Mouse (Mus musculus) embryo, embryonic 10 days (tissue): ENCODE data around the gene Aif1l.
"Not testable (repeated sequence)": the region's sequence is repeated elsewhere in the genome, so short reads cannot be mapped to it uniquely, and the experiment has no call there.

ENCODE experiments used
- DNase-seq: peaks from one replicate; pipeline ENCODE4 v3.0.0-alpha.2; 2015; ENCODE audit warnings: low spot score

The Aif1l gene

DNA sequence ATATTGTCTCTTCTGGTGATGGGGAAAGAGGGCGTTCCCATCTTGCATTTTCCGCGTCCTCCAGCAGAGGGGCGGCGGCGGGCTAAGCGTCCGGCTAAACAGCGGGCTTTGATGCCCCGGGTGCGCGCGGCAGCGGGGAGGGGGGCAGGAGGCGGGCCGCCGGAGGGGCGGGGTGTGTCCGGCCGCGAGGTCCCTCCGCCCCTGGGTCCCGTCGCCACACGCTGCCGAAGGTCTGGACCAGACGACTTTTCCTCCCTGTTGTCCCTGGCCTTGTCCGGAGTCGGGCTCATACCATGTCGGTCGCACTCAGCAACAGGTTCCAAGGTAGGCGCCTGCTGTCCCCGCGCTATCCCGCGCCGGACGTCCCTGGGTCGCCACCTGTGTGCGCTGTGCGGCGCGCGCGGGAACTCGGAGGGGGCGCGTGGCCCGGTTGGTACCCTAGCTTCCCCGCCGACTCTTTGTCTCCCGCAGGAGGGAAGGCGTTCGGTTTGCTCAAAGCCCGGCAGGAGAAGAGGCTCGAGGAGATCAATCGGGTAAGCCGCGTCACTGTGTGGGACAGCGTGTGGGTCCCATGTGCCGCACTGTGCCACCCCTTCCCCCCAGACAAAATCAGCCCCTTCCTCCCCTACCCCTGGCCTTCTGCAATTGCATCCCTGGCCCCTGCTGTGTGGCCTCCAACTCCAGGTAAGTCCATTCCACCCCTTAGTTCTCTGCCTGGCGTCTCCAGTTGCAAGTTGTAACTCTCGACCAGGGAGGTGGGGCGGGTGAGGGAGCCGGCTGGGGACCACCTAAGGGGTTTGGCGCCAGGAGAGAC, at the start of gene Aif1l:
Gene Aif1l (plus strand): TSS at position 82 of the 814 bp plus-strand sequence.
- peak; percentile 90 for DNase-seq

GRCm38 (mm10) chr2:31900932-31901331, 49.0 kb upstream of the Aif1l start:
- DNase-seq, result no peak

GRCm38 (mm10) chr2:31901659-31902362, 48.1 kb upstream of the Aif1l start:
- DNase-seq, result no peak

DNA sequence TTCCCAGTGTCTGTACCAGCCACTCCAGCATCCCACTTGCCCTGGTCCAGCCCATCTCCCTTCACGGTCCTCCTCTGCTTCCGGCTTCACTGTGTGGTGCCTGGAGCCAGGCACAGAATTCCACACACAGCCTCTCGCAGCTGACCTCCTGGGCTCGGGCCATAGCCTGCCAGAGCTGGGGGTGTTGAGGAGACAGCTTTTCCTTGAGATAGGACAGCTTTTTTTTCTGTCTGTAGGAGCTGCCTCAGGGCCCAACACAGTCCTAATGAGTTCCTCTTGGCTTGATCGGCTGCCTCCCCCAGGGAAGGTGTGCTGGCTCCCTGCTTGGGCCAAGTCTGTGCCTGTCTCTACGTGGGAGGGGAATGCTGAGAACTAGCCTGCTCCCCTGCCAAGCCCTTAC, 45.9 kb upstream of the Aif1l start:
- peak; percentile 45 for DNase-seq

- DNase-seq, result peak; percentile 75
Measured at GRCm38 (mm10) chr2:31904622-31905021, 45.3 kb upstream of the Aif1l start.

- DNase-seq, result no peak
Measured at GRCm38 (mm10) chr2:31905682-31906081, 44.3 kb upstream of the Aif1l start.

DNA sequence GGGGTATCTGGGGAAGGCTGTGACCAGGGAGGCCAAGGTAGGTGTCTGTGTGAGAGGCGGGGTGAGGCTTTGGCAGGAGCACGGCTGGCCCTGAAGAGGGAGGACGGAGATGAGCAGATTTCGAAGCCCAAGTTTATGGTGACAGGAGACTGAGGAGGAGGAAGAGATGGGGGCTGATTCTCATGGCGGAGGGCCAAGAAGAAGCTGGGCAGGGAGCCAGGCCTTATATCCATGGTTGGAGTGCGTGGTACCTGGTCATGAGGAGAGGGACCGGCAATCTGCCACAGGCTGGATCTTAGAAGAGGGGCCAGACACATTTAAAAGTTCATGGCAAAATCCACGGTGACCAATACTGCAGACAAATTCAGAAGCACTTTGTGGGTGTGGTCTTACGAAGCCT, 43.5 kb upstream of the Aif1l start:
- no peak for DNase-seq

DNA sequence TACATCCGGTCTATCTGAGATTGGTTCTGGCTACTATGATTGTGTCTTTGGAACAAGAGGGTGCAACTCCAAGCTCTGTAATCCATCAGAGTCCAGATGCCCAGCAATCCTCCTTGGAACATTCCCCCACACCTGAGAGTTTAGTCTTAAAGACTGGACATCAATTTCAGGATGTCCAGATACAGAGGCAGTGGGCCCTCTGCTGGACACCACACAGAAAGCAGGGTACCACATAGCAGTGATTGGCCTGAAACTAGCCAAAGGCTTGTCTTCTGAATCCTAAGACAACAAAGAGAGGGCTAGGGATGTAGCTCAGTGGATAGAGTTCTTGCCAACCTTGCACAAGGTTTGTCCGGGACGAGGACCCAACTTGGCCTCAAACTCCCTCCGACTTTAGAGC, 37.4 kb upstream of the Aif1l start:
- DNase-seq, result peak; percentile 68

DNA sequence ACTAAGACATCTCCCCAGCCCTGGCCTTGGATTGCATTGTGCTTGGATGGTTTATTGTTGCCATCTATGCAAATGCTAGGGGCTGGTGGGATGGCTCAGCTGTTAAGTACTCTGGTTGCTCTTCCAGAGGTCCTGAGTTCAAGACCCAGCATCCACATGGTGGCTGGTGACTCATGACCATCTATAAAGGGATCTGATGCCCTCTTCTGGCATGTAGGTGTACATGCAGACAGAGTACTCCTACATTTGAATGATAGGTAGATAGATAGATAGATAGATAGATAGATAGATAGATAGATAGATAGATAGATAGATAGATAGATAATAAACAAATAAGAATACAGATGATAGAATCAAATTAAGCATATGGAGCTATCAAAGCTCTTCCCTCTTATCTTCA, 35.7 kb upstream of the Aif1l start:
- not testable (repeated sequence) for DNase-seq

GRCm38 (mm10) chr2:31915112-31915511, 34.8 kb upstream of the Aif1l start:
- DNase-seq, result peak; percentile 93

DNA sequence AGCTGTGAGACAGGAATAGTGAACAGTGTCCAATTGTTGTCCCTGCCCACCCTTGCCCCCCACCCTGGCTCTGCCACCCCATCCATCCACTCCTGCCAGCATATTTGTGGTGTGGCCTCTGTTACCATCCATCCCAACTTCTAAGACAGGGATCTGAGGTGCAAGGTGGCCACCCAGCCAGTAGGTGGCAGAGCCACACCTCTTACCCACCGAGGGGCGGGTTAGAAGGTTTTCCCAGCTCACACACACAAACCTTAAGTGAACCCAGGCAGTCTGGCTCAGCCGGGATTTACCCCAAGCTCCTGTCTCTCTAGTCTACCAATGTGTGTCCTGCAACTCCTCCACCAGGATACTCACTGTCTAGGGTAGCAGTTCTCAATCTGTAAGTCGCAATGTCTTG, 32.3 kb upstream of the Aif1l start:
- DNase-seq, result peak; percentile 70

- DNase-seq, result no peak
Measured at GRCm38 (mm10) chr2:31923645-31924044, 26.3 kb upstream of the Aif1l start.

- DNase-seq, result peak; percentile 21
Measured at GRCm38 (mm10) chr2:31924811-31925210, 25.1 kb upstream of the Aif1l start.

DNA sequence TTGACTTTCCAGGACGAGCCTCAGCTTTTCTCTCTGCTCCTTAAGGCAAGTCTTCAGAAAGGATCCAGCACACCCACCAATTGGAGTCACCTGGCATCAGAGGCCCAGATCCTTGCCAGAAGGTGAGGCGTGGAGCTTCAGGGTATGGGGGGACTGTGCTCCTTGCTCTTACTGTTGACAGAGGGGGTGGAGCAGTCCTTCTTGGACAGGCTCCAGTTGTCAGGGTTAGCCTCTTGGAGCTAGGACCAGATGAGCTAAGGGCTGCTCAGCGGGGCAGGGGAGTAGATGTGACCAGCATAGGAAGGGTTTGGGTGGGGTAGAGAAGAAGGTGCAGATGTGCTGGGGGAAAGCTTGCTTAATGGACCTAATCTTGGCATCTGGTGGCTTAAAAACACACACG, 24.0 kb upstream of the Aif1l start:
- no peak for DNase-seq

DNA sequence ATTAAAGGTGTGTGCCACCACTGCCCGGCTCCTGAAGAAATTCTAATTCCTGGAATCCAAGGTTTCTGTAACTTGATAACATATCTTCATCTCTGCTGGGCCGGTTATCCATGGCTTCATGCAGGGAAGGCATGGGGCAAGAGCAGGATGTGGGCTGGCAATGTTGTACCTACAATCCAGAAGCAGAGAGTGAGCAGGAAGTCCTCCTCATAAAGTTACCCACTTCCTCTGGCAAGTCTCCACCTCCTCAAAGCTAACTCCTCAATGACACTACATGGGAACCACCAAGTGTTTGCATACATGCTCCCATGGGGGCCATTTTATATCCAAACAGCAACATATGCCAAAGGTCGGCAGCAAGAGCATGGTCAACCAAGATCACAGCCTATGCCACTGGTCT, 20.3 kb upstream of the Aif1l start:
- no peak for DNase-seq

- DNase-seq, result no peak
Measured at GRCm38 (mm10) chr2:31934551-31934950, 15.4 kb upstream of the Aif1l start.

- DNase-seq, result peak; percentile 23
Measured at GRCm38 (mm10) chr2:31935054-31935453, 14.9 kb upstream of the Aif1l start.

DNA sequence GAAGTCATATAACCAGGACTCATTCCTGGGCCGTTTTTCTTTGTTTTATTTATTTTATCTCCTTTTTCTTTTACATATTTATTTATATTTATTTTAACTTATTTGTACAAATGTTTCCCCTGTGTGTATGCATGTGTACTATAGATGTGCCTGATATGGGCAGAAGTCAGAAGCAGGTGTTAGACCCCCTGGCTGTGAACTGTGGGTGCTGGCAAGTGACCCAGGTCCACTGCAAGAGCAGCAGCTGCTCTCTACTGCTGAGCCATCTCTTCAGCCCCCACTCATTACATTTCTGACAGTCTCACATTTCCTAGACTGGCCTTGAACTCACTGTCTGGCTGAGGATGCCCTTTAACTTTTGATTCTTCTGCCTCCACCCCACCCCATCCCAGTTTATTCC, 11.6 kb upstream of the Aif1l start:
- no peak for DNase-seq

GRCm38 (mm10) chr2:31943011-31943410, 6.9 kb upstream of the Aif1l start:
- DNase-seq, result no peak

GRCm38 (mm10) chr2:31945580-31945979, 4.4 kb upstream of the Aif1l start:
- DNase-seq, result no peak

DNA sequence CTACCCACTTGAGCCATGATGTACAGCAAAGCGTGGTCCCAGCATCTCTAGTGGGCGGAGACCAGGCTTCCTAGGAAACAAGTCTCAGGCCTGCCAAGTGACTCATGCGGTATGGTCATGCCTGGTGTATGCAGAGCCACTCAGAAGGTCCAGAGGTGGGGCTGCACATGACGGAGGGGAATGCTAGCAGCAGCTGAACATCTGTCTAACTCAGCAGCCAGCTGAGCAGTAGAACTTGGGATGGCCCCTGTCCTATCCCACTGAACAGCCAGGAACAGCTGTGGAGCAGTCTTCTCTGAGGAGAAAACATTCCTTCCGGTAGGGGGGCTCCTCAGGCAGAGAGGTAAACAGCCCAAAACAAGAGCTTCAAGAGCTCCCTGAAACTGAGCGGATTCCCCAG, 1.5 kb upstream of the Aif1l start:
- no peak for DNase-seq

DNA sequence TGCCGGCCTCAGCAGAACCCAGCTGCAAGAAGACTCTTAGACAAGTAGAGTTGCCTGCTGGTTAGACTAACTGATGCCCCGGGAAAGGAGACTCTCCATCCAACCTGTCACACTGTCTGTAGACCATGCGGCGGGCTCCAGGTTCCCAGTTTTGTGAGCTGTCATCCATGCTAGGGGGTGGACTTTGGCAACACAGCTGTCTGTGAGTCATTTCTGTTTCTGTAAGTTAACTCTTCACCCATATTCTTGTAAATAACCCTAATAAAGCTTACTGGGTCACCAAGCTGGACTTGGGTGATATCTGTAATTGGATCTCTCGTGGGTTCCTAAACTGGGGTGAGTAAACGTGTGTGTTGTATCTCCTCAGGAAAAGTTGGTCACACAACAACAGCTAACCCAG, 1.1 kb upstream of the Aif1l start:
- no peak for DNase-seq

- no peak for DNase-seq
Measured at GRCm38 (mm10) chr2:31950966-31951365, 1.0 kb downstream of the Aif1l start.

- no peak for DNase-seq
Measured at GRCm38 (mm10) chr2:31952236-31952635, 2.3 kb downstream of the Aif1l start.
